Mouse (Mus musculus): ENCODE results near the gene Ptpn1. TPM values are rescaled to one million over a fixed set of nuclear protein-coding genes. Genes with fewer than 3 reads are reported as not detected.

Gene Ptpn1
- polyA plus RNA-seq (2014; fragmentation: Illumina TruSeq; extraction: RNeasy Lipid Tissue Mini Kit (QIAGEN cat#74804); ENCODE audit: low read depth, low replicate concordance): 24.5 TPM

DNA sequence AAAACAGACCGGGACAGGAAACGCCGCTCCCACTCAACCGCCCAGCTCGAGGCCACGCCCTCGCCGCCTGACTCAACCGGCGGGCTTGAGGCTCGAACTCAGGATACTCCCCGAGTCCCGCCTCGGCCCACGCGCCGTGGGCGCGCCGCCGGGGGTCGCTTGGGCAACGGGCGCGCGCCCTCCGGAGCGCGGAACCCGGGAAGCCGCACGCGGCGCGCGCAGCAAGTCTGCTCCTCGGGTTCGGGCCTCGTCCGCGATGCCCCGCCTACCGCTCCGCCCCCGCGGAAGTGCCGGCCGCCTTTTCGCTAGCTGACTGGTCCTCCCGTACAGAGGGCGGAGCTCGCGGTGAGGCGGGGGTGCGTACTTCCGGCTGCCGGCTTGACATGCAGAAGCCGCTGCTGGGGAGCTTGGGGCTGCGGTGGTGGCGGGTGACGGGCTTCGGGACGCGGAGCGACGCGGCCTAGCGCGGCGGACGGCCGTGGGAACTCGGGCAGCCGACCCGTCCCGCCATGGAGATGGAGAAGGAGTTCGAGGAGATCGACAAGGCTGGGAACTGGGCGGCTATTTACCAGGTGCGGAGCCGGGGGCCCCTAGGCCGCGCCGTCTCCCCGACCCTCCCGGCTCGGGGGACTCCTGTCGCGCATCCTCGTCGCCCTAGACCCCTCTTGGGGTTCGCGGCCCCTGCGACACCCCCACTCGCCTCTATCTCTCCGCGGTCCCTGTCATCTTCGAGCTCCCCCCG lies at the start of gene Ptpn1:
Gene Ptpn1, plus strand, starts transcription at position 73 of the 742 bp plus-strand sequence.

GRCm38 (mm10) chr2:168009936-168010668 lies 78.2 kb downstream of the Ptpn1 start, which contains the start of gene Ripor3:
Ripor3 (minus strand) TSS chr2:168010618.

Other genes with a start within 250 kb of the Ptpn1 start
- gene Cebpb, start 243.1 kb upstream of the Ptpn1 start, polyA plus RNA-seq (2014; fragmentation: Illumina TruSeq; extraction: RNeasy Lipid Tissue Mini Kit (QIAGEN cat#74804); ENCODE audit: low read depth, low replicate concordance): 5.0 TPM
- 39.7 TPM for gene Tmem189, start 242.2 kb upstream of the Ptpn1 start, polyA plus RNA-seq (2014; fragmentation: Illumina TruSeq; extraction: RNeasy Lipid Tissue Mini Kit (QIAGEN cat#74804); ENCODE audit: low read depth, low replicate concordance)
- not detected for gene Ripor3, start 78.6 kb downstream of the Ptpn1 start, polyA plus RNA-seq (2014; fragmentation: Illumina TruSeq; extraction: RNeasy Lipid Tissue Mini Kit (QIAGEN cat#74804); ENCODE audit: low read depth, low replicate concordance)
- 20.0 TPM for gene Pard6b, start 148.9 kb downstream of the Ptpn1 start, polyA plus RNA-seq (2014; fragmentation: Illumina TruSeq; extraction: RNeasy Lipid Tissue Mini Kit (QIAGEN cat#74804); ENCODE audit: low read depth, low replicate concordance)

Measured in kidney, adult 10 weeks (tissue).